Mouse (Mus musculus) forebrain, embryonic 10.5 days (tissue): ENCODE measurements around the gene Nr1d1. TPM values are rescaled to one million over a fixed set of nuclear protein-coding genes. Genes with fewer than 3 reads are reported as not detected.
"Not testable (repeated sequence)": the region's sequence is repeated elsewhere in the genome, so short reads cannot be mapped to it uniquely, and the experiment has no call there.

ENCODE experiments used
- DNase-seq: peaks from one replicate; pipeline ENCODE4 v3.0.0-alpha.2; 2017; ENCODE audit warnings: low spot score; ENCODE audit errors: extremely low spot score
- H3K27ac ChIP-seq: fragments of 300-500 bp; sonication (generic); 2 replicates; pipeline ENCODE4 v1.5.1; 2016; ENCODE audit warnings: mild to moderate bottlenecking
- H3K27me3 ChIP-seq: fragments of 300-500 bp; sonication (generic); 2 replicates; pipeline ENCODE4 v1.6.1; 2016; ENCODE audit warnings: mild to moderate bottlenecking; ENCODE audit not compliant: poor library complexity, severe bottlenecking
- H3K36me3 ChIP-seq: fragments of 300-500 bp; sonication (generic); replicated peaks from 2 replicates; pipeline ENCODE4 v1.6.1; 2016; ENCODE audit warnings: mild to moderate bottlenecking, moderate library complexity
- H3K4me1 ChIP-seq: fragments of 300-500 bp; sonication (generic); 2 replicates; pipeline ENCODE4 v1.6.1; 2016
- H3K4me3 ChIP-seq: fragments of 300-500 bp; sonication (generic); 2 replicates; pipeline ENCODE4 v1.5.1; 2016; ENCODE audit warnings: mild to moderate bottlenecking, moderate library complexity
- H3K9me3 ChIP-seq: fragments of 300-500 bp; sonication (generic); 2 replicates; pipeline ENCODE4 v1.6.1; 2016; ENCODE audit warnings: mild to moderate bottlenecking, moderate library complexity
- WGBS: fragments of 180-500 bp; shearing (Covaris S2); methylation state at CpG from one replicate; pipeline ENCODE4 v1.1.7; 2016; 5-methylcytosine and 5-hydroxymethylcytosine counted together
- polyA plus RNA-seq: library from polyadenylated mRNA; unstranded; fragments of >200 nt; fragmentation: Nextera tagmentation; extraction: Ambion mirVana; gene quantifications from 2 replicates; pipeline ENCODE4 v1.2.1, GENCODE M21; 2016

The Nr1d1 gene
- polyA plus RNA-seq, 1 experiment from 2014 or later, result 1.5 TPM

- Histone ChIP-seq H3K4me1 (peaks cover 96% of the 10 kb centered on the region), H3K4me3 (peak overlapping the region; percentile 69), H3K36me3 (no peaks in the 10 kb centered on the region), H3K27me3 (peaks cover 12% of the 10 kb centered on the region), H3K9me3 (no peaks in the 10 kb centered on the region), H3K27ac (peak overlapping the region; percentile 97)
- no peak for DNase-seq
- WGBS, result 7% methylated on average over 21 of the region's 21 CpGs
Observed at GRCm38 (mm10) chr11:98742397-98743291, 32.5 kb downstream of the Nr1d1 start.

- peak overlapping the region; percentile 69 for H3K4me3 ChIP-seq
- peaks cover 88% of the 10 kb centered on the region for H3K4me1 ChIP-seq
- DNase-seq, result peak; percentile 81
- WGBS, result under 1% methylated on average over 85 of the region's 86 CpGs
- H3K27ac ChIP-seq, result peak overlapping the region; percentile 97
- H3K36me3 ChIP-seq, result no peaks in the 10 kb centered on the region
- H3K27me3 ChIP-seq, result peaks cover 12% of the 10 kb centered on the region
- no peaks in the 10 kb centered on the region for H3K9me3 ChIP-seq
Observed at GRCm38 (mm10) chr11:98741622-98742396, 33.3 kb downstream of the Nr1d1 start.

- under 1% methylated on average over 17 of the region's 17 CpGs for WGBS
- H3K4me1 ChIP-seq, result peaks cover 81% of the 10 kb centered on the region
- H3K4me3 ChIP-seq, result peak overlapping the region; percentile 69
- no peaks in the 10 kb centered on the region for H3K9me3 ChIP-seq
- peaks cover 12% of the 10 kb centered on the region for H3K27me3 ChIP-seq
- H3K36me3 ChIP-seq, result no peaks in the 10 kb centered on the region
- peak overlapping the region; percentile 97 for H3K27ac ChIP-seq
- DNase-seq, result no peak
Observed at GRCm38 (mm10) chr11:98741051-98741620, 34.0 kb downstream of the Nr1d1 start.

GRCm38 (mm10) chr11:98740393-98741050, 34.6 kb downstream of the Nr1d1 start, which contains the start of gene Thra:
Gene Thra, plus strand, starts transcription at chr11:98740638.
- Histone ChIP-seq H3K4me3 (peak within 1 kb of the TSS; percentile 69), H3K9me3 (no peaks in the 10 kb centered on the region), H3K36me3 (no peaks in the 10 kb centered on the region), H3K27ac (peak within 1 kb of the TSS; percentile 97), H3K27me3 (peaks cover 12% of the 10 kb centered on the region), H3K4me1 (peaks cover 75% of the 10 kb centered on the region)
- DNase-seq, result peak; percentile 74
- WGBS, result under 1% methylated on average over 22 of the region's 22 CpGs

- DNase-seq, result no peak
- H3K4me3 ChIP-seq, result peak overlapping the region; percentile 69
- H3K27ac ChIP-seq, result peak overlapping the region; percentile 97
- WGBS, result 13% methylated on average over 8 of the region's 8 CpGs
- H3K4me1 ChIP-seq, result peaks cover 70% of the 10 kb centered on the region
- no peaks in the 10 kb centered on the region for H3K36me3 ChIP-seq
- peaks cover 12% of the 10 kb centered on the region for H3K27me3 ChIP-seq
- no peaks in the 10 kb centered on the region for H3K9me3 ChIP-seq
Observed at GRCm38 (mm10) chr11:98740026-98740392, 35.1 kb downstream of the Nr1d1 start.

GRCm38 (mm10) chr11:98738925-98739324, 36.2 kb downstream of the Nr1d1 start:
- Histone ChIP-seq H3K9me3 (peaks cover 7% of the 10 kb centered on the region), H3K27me3 (peaks cover 12% of the 10 kb centered on the region), H3K27ac (peak overlapping the region; percentile 72; the same call in 1 of the 2 replicates), H3K4me3 (no peak overlapping the region; the same call in 1 of the 2 replicates), H3K36me3 (no peaks in the 10 kb centered on the region), H3K4me1 (peaks cover 59% of the 10 kb centered on the region)
- WGBS, result 67% methylated on average over 9 of the region's 9 CpGs
- no peak for DNase-seq

- 50% methylated on average over 4 of the region's 4 CpGs for WGBS
- no peaks in the 10 kb centered on the region for H3K36me3 ChIP-seq
- peaks cover 54% of the 10 kb centered on the region for H3K4me1 ChIP-seq
- no peak for DNase-seq
- no peak overlapping the region for H3K4me3 ChIP-seq
- peaks cover 12% of the 10 kb centered on the region for H3K27me3 ChIP-seq
- H3K27ac ChIP-seq, result peak overlapping the region; percentile 72; the same call in 1 of the 2 replicates
- H3K9me3 ChIP-seq, result peaks cover 7% of the 10 kb centered on the region
Observed at GRCm38 (mm10) chr11:98738428-98738911, 36.7 kb downstream of the Nr1d1 start.

- not testable (repeated sequence) for H3K9me3 ChIP-seq, H3K27ac ChIP-seq, H3K36me3 ChIP-seq, H3K4me3 ChIP-seq, DNase-seq
- Histone ChIP-seq H3K27me3 (peaks cover 12% of the 10 kb centered on the region), H3K4me1 (peaks cover 42% of the 10 kb centered on the region)
- WGBS, result 93% methylated on average over 2 of the region's 2 CpGs
Observed at GRCm38 (mm10) chr11:98737220-98737619, 37.9 kb downstream of the Nr1d1 start.

- H3K4me1 ChIP-seq, result peaks cover 32% of the 10 kb centered on the region
- no peaks in the 10 kb centered on the region for H3K36me3 ChIP-seq
- peaks cover 12% of the 10 kb centered on the region for H3K27me3 ChIP-seq
- no peak overlapping the region for H3K27ac ChIP-seq
- 92% methylated on average over 1 of the region's 1 CpGs for WGBS
- DNase-seq, result no peak
- peaks cover 7% of the 10 kb centered on the region for H3K9me3 ChIP-seq
- H3K4me3 ChIP-seq, result no peak overlapping the region
Observed at GRCm38 (mm10) chr11:98736176-98736575, 39.0 kb downstream of the Nr1d1 start.

GRCm38 (mm10) chr11:98735111-98735510, 40.0 kb downstream of the Nr1d1 start:
- Histone ChIP-seq H3K27ac (no peak overlapping the region), H3K27me3 (peaks cover 12% of the 10 kb centered on the region), H3K36me3 (no peaks in the 10 kb centered on the region), H3K4me3 (no peak overlapping the region), H3K4me1 (peaks cover 21% of the 10 kb centered on the region), H3K9me3 (peaks cover 7% of the 10 kb centered on the region)
- DNase-seq, result no peak
- WGBS, result 91% methylated on average over 4 of the region's 4 CpGs

- Histone ChIP-seq H3K4me1 (peaks cover 15% of the 10 kb centered on the region), H3K27me3 (peaks cover 8% of the 10 kb centered on the region)
Observed at GRCm38 (mm10) chr11:98734020-98734419, 41.1 kb downstream of the Nr1d1 start.

GRCm38 (mm10) chr11:98731134-98731533, 44.0 kb downstream of the Nr1d1 start:
- Histone ChIP-seq H3K27ac (no peak overlapping the region), H3K27me3 (no peaks in the 10 kb centered on the region), H3K9me3 (peaks cover 7% of the 10 kb centered on the region), H3K4me3 (no peak overlapping the region), H3K4me1 (peaks cover 10% of the 10 kb centered on the region), H3K36me3 (peaks cover 17% of the 10 kb centered on the region)
- WGBS, result 73% methylated on average over 5 of the region's 5 CpGs
- no peak for DNase-seq

More at GRCm38 (mm10) chr11:98734020-98734419, 41.1 kb downstream of the Nr1d1 start:
- Histone ChIP-seq H3K9me3 (peaks cover 7% of the 10 kb centered on the region), H3K27ac (no peak overlapping the region), H3K36me3 (no peaks in the 10 kb centered on the region), H3K4me3 (no peak overlapping the region)
- no peak for DNase-seq
- WGBS, result 78% methylated on average over 3 of the region's 3 CpGs
